Mouse (Mus musculus): Measurements from ENCODE around the gene Hint1. TPM values are rescaled to one million over a fixed set of nuclear protein-coding genes. Genes with fewer than 3 reads are reported as not detected.
"Not testable (repeated sequence)": the region's sequence is repeated elsewhere in the genome, so short reads cannot be mapped to it uniquely, and the experiment has no call there.

Gene Hint1
- polyA plus RNA-seq, 1 experiment from 2014 or later, result 753 TPM

- no peaks in the 10 kb centered on the region for H3K36me3 ChIP-seq
- peak overlapping the region; percentile 25; the same call in 1 of the 2 replicates for H3K4me2 ChIP-seq
- H3K4me3 ChIP-seq, result no peak overlapping the region
- H3K4me1 ChIP-seq (replicated peaks), result peaks cover 5% of the 10 kb centered on the region; the same call in 1 of the 2 replicates
- peak overlapping the region; percentile 56 for H3K27ac ChIP-seq
- 55% methylated on average over 9 of the region's 9 CpGs for WGBS
- no peak for ATAC-seq (replicated peaks; ENCODE audit: insufficient number of reproducible peaks, insufficient read depth, low FRiP score, low read depth)
- H3K27me3 ChIP-seq, result no peaks in the 10 kb centered on the region
- no peaks in the 10 kb centered on the region for H3K9me3 ChIP-seq (replicated peaks)
- no peak overlapping the region for H3K9ac ChIP-seq
These were observed 21.8 kb upstream of the Hint1 start for GRCm38 (mm10) chr11:54844424-54844823.

- WGBS, result 64% methylated on average over 5 of the region's 5 CpGs
- peaks cover 7% of the 10 kb centered on the region for H3K4me1 ChIP-seq (replicated peaks)
- H3K9me3 ChIP-seq (replicated peaks), result no peaks in the 10 kb centered on the region
- H3K4me2 ChIP-seq, result no peak overlapping the region
- peak overlapping the region; percentile 56 for H3K27ac ChIP-seq
- H3K9ac ChIP-seq, result no peak overlapping the region
- H3K4me3 ChIP-seq, result no peak overlapping the region
- ATAC-seq (replicated peaks; ENCODE audit: insufficient number of reproducible peaks, insufficient read depth, low FRiP score, low read depth), result no peak
- H3K27me3 ChIP-seq, result no peaks in the 10 kb centered on the region
- no peaks in the 10 kb centered on the region for H3K36me3 ChIP-seq
These were observed 21.2 kb upstream of the Hint1 start for GRCm38 (mm10) chr11:54844959-54845358.

GRCm38 (mm10) chr11:54845470-54846442, 20.4 kb upstream of the Hint1 start:
- Histone ChIP-seq H3K27ac (no peak overlapping the region; the same call in 1 of the 2 replicates), H3K36me3 (no peaks in the 10 kb centered on the region), H3K4me3 (no peak overlapping the region), H3K4me1 (replicated peaks) (peaks cover 9% of the 10 kb centered on the region), H3K9ac (no peak overlapping the region), H3K27me3 (no peaks in the 10 kb centered on the region), H3K9me3 (replicated peaks) (no peaks in the 10 kb centered on the region), H3K4me2 (no peak overlapping the region)
- ATAC-seq (replicated peaks; ENCODE audit: insufficient number of reproducible peaks, insufficient read depth, low FRiP score, low read depth), result no peak
- 49% methylated on average over 8 of the region's 8 CpGs for WGBS

DNA sequence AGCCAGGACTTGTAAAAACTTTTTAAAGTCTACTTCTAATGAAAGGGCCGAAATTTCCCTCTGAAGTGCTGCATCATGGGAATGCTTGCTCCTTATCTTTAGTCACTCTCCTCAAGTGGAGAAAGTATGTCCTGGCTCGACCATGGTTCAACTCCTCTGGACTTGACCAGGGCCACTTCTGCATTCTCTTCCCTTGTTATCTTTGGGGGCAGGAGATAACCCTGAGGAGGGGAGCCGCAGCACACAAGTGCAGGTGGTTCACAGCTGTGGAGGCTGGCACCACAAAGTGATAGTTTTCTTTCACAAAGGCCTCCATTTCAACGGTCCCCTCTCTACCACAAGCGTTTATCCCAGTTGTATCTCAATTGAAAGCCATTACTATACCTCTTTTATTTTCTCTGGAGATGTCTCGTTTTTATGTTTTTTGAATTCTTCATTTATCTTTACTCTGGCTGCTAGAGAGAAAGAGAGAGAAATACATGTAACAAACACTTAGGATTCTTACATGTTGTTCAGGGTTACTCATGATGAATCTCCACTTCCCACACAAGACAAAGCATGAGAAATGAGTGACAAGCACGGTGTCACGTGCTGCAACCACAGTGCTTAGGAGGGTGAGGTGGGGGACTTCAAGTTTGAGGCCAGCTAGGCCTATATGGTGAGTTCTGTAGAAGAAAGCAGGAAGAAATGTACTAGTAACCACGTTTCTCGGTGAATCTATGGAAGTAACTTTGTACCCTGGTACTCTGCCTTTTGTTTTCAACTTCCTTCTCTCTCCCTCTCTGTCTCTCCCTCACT, 16.0 kb upstream of the Hint1 start:
- no peak overlapping the region for H3K9ac ChIP-seq
- H3K4me3 ChIP-seq, result no peak overlapping the region
- no peaks in the 10 kb centered on the region for H3K36me3 ChIP-seq
- no peaks in the 10 kb centered on the region for H3K27me3 ChIP-seq
- WGBS, result 50% methylated on average over 10 of the region's 10 CpGs
- H3K9me3 ChIP-seq (replicated peaks), result no peaks in the 10 kb centered on the region
- H3K27ac ChIP-seq, result no peak overlapping the region
- H3K4me1 ChIP-seq (replicated peaks), result peaks cover 4% of the 10 kb centered on the region
- ATAC-seq (replicated peaks; ENCODE audit: insufficient number of reproducible peaks, insufficient read depth, low FRiP score, low read depth), result no peak
- 0 out of 2 replicates have a peak overlapping the region, but pooled peaks have one; percentile 0 for H3K4me2 ChIP-seq

DNA sequence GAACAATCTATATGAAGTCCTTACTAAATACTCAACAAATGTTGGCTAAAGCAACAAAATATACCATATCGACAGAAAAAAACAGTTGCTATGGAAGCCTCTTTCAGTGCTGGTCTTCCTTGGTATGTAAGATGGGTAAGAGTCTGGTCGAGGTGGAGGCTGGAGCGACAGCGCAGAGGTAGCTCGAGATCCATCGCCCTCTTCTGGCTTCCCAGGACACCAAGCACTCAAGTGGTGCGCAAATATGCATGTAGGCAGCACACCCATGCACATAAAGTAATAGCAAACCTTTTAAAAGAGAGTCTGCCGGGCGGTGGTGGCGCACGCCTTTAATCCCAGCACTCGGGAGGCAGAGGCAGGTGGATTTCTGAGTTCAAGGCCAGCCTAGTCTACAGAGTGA, 14.5 kb upstream of the Hint1 start:
- Histone ChIP-seq H3K27ac (no peak overlapping the region), H3K4me2 (no peak overlapping the region), H3K4me1 (replicated peaks) (peaks cover 4% of the 10 kb centered on the region; the same call in 1 of the 2 replicates), H3K9me3 (replicated peaks) (no peaks in the 10 kb centered on the region), H3K36me3 (no peaks in the 10 kb centered on the region), H3K4me3 (no peak overlapping the region), H3K27me3 (no peaks in the 10 kb centered on the region), H3K9ac (no peak overlapping the region)
- WGBS, result 93% methylated on average over 12 of the region's 12 CpGs
- ATAC-seq (replicated peaks; ENCODE audit: insufficient number of reproducible peaks, insufficient read depth, low FRiP score, low read depth), result no peak

DNA sequence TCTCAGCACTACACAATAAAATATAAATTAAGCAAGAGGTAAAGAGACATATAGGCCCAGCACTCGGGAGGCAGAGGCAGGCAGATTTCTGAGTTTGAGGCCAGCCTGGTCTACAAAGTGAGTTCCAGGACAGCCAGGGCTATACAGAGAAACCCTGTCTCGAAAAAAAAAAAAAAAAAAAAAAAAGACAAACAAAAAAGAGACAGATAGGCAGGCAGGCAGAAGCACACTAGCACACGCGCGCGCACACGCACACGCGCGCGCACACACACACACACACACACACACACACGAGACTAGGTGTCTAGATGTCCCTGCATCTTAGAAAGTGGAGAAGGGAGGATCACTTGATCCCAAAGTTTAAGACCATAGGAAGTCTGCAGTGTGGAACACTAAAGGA, 7.3 kb upstream of the Hint1 start:
- not testable (repeated sequence) for H3K36me3 ChIP-seq; H3K27me3 ChIP-seq; H3K27ac ChIP-seq; H3K4me2 ChIP-seq; H3K4me3 ChIP-seq; H3K9ac ChIP-seq; ATAC-seq (replicated peaks; ENCODE audit: insufficient number of reproducible peaks, insufficient read depth, low FRiP score, low read depth); H3K9me3 ChIP-seq (replicated peaks)
- 95% methylated on average over 12 of the region's 12 CpGs for WGBS
- peaks cover 14% of the 10 kb centered on the region for H3K4me1 ChIP-seq (replicated peaks)

DNA sequence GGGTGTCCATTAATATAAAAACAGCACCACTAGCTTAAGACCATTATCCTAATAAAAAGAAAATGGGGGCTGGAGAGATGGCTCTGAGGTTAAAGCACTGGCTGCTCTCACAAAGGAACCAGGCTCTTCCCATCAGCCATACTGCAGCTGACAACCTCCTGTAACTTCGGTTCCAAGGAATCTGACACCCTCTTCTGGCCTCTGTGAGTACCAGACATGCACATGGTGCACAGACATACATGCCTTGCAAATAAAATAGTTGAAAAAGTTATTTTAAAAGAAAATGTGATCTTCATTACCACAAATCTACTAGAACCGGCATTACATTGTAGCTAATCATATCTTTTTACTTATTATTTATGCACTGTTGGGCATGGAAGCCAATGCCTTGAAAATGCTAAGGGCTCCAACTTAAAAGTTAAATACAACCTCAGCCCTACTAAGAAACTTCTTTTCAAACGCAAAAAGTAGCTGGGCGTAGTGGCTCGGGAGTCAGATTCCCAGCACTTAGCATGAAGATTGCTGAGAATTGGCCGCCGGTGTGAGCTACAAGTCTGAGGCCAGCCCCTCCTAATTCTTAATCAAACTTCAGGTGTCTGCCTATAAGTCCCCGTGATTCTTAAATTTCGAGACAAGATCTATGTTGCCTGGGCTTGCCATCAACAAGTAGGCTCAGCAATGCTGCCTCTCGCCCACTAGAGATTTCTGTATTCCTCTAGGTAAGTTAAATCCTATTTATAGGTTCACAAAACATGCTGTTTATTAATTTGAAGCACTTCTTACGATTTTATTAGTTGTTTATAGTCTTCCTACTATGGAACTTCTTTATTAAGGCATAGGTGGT, 6.6 kb upstream of the Hint1 start:
- Histone ChIP-seq H3K36me3 (no peaks in the 10 kb centered on the region), H3K9me3 (replicated peaks) (no peaks in the 10 kb centered on the region), H3K9ac (peak overlapping the region; percentile 75), H3K27me3 (no peaks in the 10 kb centered on the region), H3K4me2 (peak overlapping the region; percentile 82), H3K27ac (peak overlapping the region; percentile 84), H3K4me3 (peak overlapping the region; percentile 75), H3K4me1 (replicated peaks) (peaks cover 14% of the 10 kb centered on the region)
- 22% methylated on average over 11 of the region's 11 CpGs for WGBS
- no peak for ATAC-seq (replicated peaks; ENCODE audit: insufficient number of reproducible peaks, insufficient read depth, low FRiP score, low read depth)

- Histone ChIP-seq H3K27ac (peak within 1 kb of the TSS; percentile 92), H3K9ac (peak within 1 kb of the TSS; percentile 75), H3K4me2 (peak within 1 kb of the TSS; percentile 82), H3K4me3 (peak within 1 kb of the TSS; percentile 75), H3K9me3 (replicated peaks) (no peaks in the 10 kb centered on the region), H3K36me3 (no peaks in the 10 kb centered on the region), H3K27me3 (no peaks in the 10 kb centered on the region), H3K4me1 (replicated peaks) (peaks cover 15% of the 10 kb centered on the region)
- under 1% methylated on average over 42 of the region's 42 CpGs for WGBS
- peak; percentile 98 for ATAC-seq (replicated peaks; ENCODE audit: insufficient number of reproducible peaks, insufficient read depth, low FRiP score, low read depth)
These were observed 5.7 kb upstream of the Hint1 start, which contains the start of gene Lyrm7 for GRCm38 (mm10) chr11:54860256-54861038. Lyrm7 (minus strand) TSS chr11:54860916.

DNA sequence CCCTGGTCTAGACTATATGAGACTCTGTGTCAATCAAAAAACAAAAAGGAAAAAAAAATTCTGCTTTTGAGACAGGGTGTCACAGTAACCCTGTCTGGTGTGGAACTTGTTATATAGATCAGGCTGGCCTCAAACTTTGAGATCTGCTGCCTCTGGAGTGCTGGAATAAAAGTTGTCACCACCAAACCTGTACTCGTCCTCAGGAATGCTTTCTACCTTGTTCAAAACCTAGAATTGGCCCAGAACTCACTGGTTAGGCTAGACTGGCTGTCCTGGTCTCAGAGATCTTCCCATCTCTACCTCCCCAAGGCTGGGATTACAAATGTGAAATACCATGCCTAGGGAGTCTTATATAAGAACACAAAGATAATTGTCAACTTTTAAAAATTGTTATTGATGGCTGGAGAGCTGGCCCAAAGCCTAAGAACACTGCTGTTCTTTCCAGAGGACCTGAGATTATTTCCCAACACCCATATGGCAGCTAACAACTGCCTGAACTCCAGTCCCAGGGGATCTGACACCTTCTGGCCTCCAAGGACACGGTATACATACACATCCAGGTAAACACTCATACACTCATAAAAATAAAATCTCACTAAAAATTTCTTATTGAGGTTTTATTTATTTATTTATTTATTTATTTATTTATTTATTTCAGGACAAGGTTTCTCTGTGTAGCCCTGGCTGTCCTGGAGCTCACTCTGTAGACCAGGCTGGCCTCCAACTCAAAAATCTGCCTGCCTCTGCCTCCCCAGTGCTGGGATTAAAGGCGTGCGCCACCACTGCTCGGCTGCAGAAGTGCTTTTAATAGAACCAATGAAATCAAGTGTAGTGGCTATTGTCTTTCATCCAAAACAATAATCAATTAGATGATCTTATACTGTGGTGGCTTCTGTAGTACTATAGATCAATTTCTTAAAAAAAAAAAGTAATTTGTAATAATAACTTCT, 4.4 kb upstream of the Hint1 start:
- H3K9ac ChIP-seq, result no peak overlapping the region
- peaks cover 18% of the 10 kb centered on the region for H3K4me1 ChIP-seq (replicated peaks)
- no peaks in the 10 kb centered on the region for H3K9me3 ChIP-seq (replicated peaks)
- WGBS, result 85% methylated on average over 5 of the region's 5 CpGs
- H3K27ac ChIP-seq, result peak overlapping the region; percentile 92; the same call in 1 of the 2 replicates
- H3K27me3 ChIP-seq, result no peaks in the 10 kb centered on the region
- H3K36me3 ChIP-seq, result no peaks in the 10 kb centered on the region
- peak overlapping the region; percentile 65 for H3K4me2 ChIP-seq
- ATAC-seq (replicated peaks; ENCODE audit: insufficient number of reproducible peaks, insufficient read depth, low FRiP score, low read depth), result no peak
- no peak overlapping the region for H3K4me3 ChIP-seq
